In genomic region chr11:5283987-5284386, GRCm38 (mm10) we compare ENCODE assay signal across 22 mouse cellular contexts. TPM values are rescaled to one million over a fixed set of nuclear protein-coding genes. Genes with fewer than 3 reads are reported as not detected.
DNase-seq lines count a peak whose midpoint lies in the region; ATAC-seq and TF ChIP-seq lines count a peak whose summit lies in the region.
"Had no signal": no experiment of that assay in that cellular context is flagged by ENCODE, and none has a peak within 500 bp of the region (broad histone marks: within the 10 kb centered on the region; RNA-seq: fewer than 3 reads in every experiment).

No protein-coding gene starts in this region.

- H3K9ac ChIP-seq in liver, postnatal 0 days (replicated peaks) = no peak overlapping the region
- H3K9ac ChIP-seq in liver, embryonic 11.5 days (ENCODE audit: low read depth, low read length) = no peak overlapping the region
- H3K9ac ChIP-seq in stomach, postnatal 0 days (ENCODE audit: low read length) = no peak overlapping the region
- H3K9ac ChIP-seq: embryonic facial prominence, embryonic 13.5 days; forebrain, embryonic 13.5 days; forebrain, postnatal 0 days; hindbrain, embryonic 14.5 days had no signal

- 74% methylated on average over 2 of the region's 2 CpGs for WGBS in kidney, adult 2 months
- 68% methylated on average over 2 of the region's 2 CpGs for WGBS in liver, postnatal 0 days (ENCODE audit: insufficient replicate concordance)
- WGBS in liver, embryonic 11.5 days = 72% methylated on average over 2 of the region's 2 CpGs
- WGBS in stomach, postnatal 0 days = 81% methylated on average over 2 of the region's 2 CpGs

- H3K27ac ChIP-seq in gastrocnemius, adult 2 months = no peak overlapping the region
- H3K27ac ChIP-seq in kidney, adult 2 months (ENCODE audit: insufficient read depth, low read depth, low read length) = no peak overlapping the region
- H3K27ac ChIP-seq in liver, postnatal 0 days (ENCODE audit: low read depth) = no peak overlapping the region
- no peak overlapping the region for H3K27ac ChIP-seq in liver, embryonic 11.5 days (ENCODE audit: low read depth, low read length)
- H3K27ac ChIP-seq in stomach, postnatal 0 days (replicated peaks) = no peak overlapping the region
- H3K27ac ChIP-seq: embryonic facial prominence, embryonic 13.5 days; forebrain, embryonic 13.5 days; heart, embryonic 10.5 days; hindbrain, embryonic 14.5 days had no signal

- TF ChIP-seq POLR2A in kidney, adult 2 months (IDR thresholded peaks at IDR 0.05; ENCODE audit: low read depth, low read length) = no peak

- no peak for ATAC-seq in liver, postnatal 0 days
- no peak for ATAC-seq in liver, embryonic 11.5 days (replicated peaks; ENCODE audit: low FRiP score)
- no peak for ATAC-seq in stomach, postnatal 0 days (ENCODE audit: low FRiP score, low TSS enrichment)
- ATAC-seq: activated CD4-positive, CD25-positive, alpha-beta regulatory T cell, adult 4 months; CD4-positive, CD25-positive, alpha-beta regulatory T cell, adult 4 months; forebrain, embryonic 13.5 days; forebrain, postnatal 0 days; Patski had no signal

- no peaks in the 10 kb centered on the region for H3K9me3 ChIP-seq in liver, postnatal 0 days (ENCODE audit: low read length)
- no peaks in the 10 kb centered on the region for H3K9me3 ChIP-seq in liver, embryonic 11.5 days (ENCODE audit: control insufficient read depth, low read length)
- no peaks in the 10 kb centered on the region for H3K9me3 ChIP-seq in stomach, postnatal 0 days (ENCODE audit: control insufficient read depth, low read length)
- H3K9me3 ChIP-seq: embryonic facial prominence, embryonic 13.5 days; forebrain, embryonic 13.5 days; heart, embryonic 10.5 days had no signal

- H3K4me3 ChIP-seq in gastrocnemius, adult 2 months = no peak overlapping the region
- no peak overlapping the region for H3K4me3 ChIP-seq in kidney, adult 2 months (ENCODE audit: insufficient read depth, low read depth, low read length)
- no peak overlapping the region for H3K4me3 ChIP-seq in liver, postnatal 0 days (ENCODE audit: low read depth, low read length)
- H3K4me3 ChIP-seq in liver, embryonic 11.5 days (ENCODE audit: low read depth, low read length) = no peak overlapping the region
- H3K4me3 ChIP-seq in stomach, postnatal 0 days (ENCODE audit: low read depth, low read length) = no peak overlapping the region
- H3K4me3 ChIP-seq: embryonic facial prominence, embryonic 13.5 days; forebrain, embryonic 13.5 days; heart, embryonic 10.5 days had no signal

- TF ChIP-seq CTCF in gastrocnemius, adult 2 months (IDR thresholded peaks at IDR 0.05) = peak; percentile 7; the same call in 1 of the 2 replicates
- peak; percentile 8; the same call in 1 of the 2 replicates for TF ChIP-seq CTCF in kidney, adult 2 months (conservative IDR thresholded peaks at IDR 0.05; ENCODE audit: insufficient read depth, insufficient read length, low read depth, low read length)
- peak; percentile 18; the same call in 1 of the 2 replicates for TF ChIP-seq CTCF in liver, postnatal 0 days (IDR thresholded peaks at IDR 0.05; ENCODE audit: low read depth)
- peak; percentile 40 for TF ChIP-seq CTCF in stomach, postnatal 0 days (IDR thresholded peaks at IDR 0.05; ENCODE audit: low read depth)

- H3K27me3 ChIP-seq in kidney, adult 2 months (replicated peaks; ENCODE audit: control insufficient read depth, insufficient read depth, low read length) = no peaks in the 10 kb centered on the region
- H3K27me3 ChIP-seq in liver, postnatal 0 days (ENCODE audit: insufficient read depth, low read length) = no peaks in the 10 kb centered on the region
- H3K27me3 ChIP-seq in liver, embryonic 11.5 days (replicated peaks; ENCODE audit: control insufficient read depth, insufficient read depth, low read length) = no peaks in the 10 kb centered on the region
- no peaks in the 10 kb centered on the region for H3K27me3 ChIP-seq in stomach, postnatal 0 days (ENCODE audit: control insufficient read depth, insufficient read depth, low read length)
- H3K27me3 ChIP-seq: embryonic facial prominence, embryonic 13.5 days; forebrain, embryonic 13.5 days; Patski had no signal

- H3K4me2 ChIP-seq in liver, postnatal 0 days (ENCODE audit: low read depth, low read length) = no peak overlapping the region
- H3K4me2 ChIP-seq in liver, embryonic 11.5 days = no peak overlapping the region
- H3K4me2 ChIP-seq in stomach, postnatal 0 days (replicated peaks; ENCODE audit: low read depth) = no peak overlapping the region
- H3K4me2 ChIP-seq: embryonic facial prominence, embryonic 13.5 days; forebrain, embryonic 13.5 days; hindbrain, embryonic 14.5 days had no signal

- H3K36me3 ChIP-seq in kidney, adult 2 months (ENCODE audit: control insufficient read depth, insufficient read depth, low read length) = no peaks in the 10 kb centered on the region
- H3K36me3 ChIP-seq in liver, postnatal 0 days (replicated peaks; ENCODE audit: insufficient read depth, low read length) = peaks cover 27% of the 10 kb centered on the region
- peaks cover 21% of the 10 kb centered on the region; the same call in 1 of the 2 replicates for H3K36me3 ChIP-seq in liver, embryonic 11.5 days (ENCODE audit: control insufficient read depth, insufficient read depth, low read length)
- peaks cover 17% of the 10 kb centered on the region for H3K36me3 ChIP-seq in stomach, postnatal 0 days (ENCODE audit: control insufficient read depth, insufficient read depth, low read length)

- H3K4me1 ChIP-seq in kidney, adult 2 months (ENCODE audit: control insufficient read depth, insufficient read depth, low read length) = no peaks in the 10 kb centered on the region
- H3K4me1 ChIP-seq in liver, postnatal 0 days (ENCODE audit: insufficient read depth) = no peaks in the 10 kb centered on the region
- H3K4me1 ChIP-seq in liver, embryonic 11.5 days (replicated peaks; ENCODE audit: control insufficient read depth, insufficient read depth, low read length) = no peaks in the 10 kb centered on the region
- H3K4me1 ChIP-seq in stomach, postnatal 0 days (replicated peaks; ENCODE audit: control insufficient read depth, insufficient read depth) = no peaks in the 10 kb centered on the region
- H3K4me1 ChIP-seq: forebrain, embryonic 13.5 days; heart, embryonic 10.5 days had no signal

- intact Hi-C loops in gastrocnemius, adult 2 months (cut with DNase I) = loop anchor here (10.0 kb wide), 1 partner anchor 421 kb away; no protein-coding TSS in a partner anchor
- intact Hi-C loops in gastrocnemius, postnatal 36 days (cut with DNase I) = loop anchor here (5.0 to 10.0 kb wide), 2 partner anchors 107 to 421 kb away; no protein-coding TSS in a partner anchor

- no peak for TF ChIP-seq EP300 in liver, postnatal 0 days (IDR thresholded peaks at IDR 0.05; ENCODE audit: low read depth)
- no peak for TF ChIP-seq EP300 in stomach, postnatal 0 days (optimal IDR thresholded peaks at IDR 0.05)

- DNase-seq in gastrocnemius, adult 2 months = no peak
- no peak for DNase-seq in gastrocnemius, postnatal 36 days
- no peak for DNase-seq in kidney, adult 2 months
- no peak for DNase-seq in kidney, adult 8-10 months
- DNase-seq in liver, postnatal 0 days = no peak
- DNase-seq in liver, embryonic 11.5 days (ENCODE audit: low spot score) = no peak
- no peak for DNase-seq in stomach, postnatal 0 days (ENCODE audit: low spot score)
- DNase-seq: adrenal gland, postnatal 14 days; B cell, adult 2 months; cerebellum, adult 18-20 months; cerebellum, adult 9-11 months; cerebellum, postnatal 36 days; forebrain, postnatal 0 days; gastrocnemius, postnatal 25 days; heart, postnatal 10 days had no signal

RNA-seq across cellular contexts. Expression of gene Kremen1, which starts 22.6 kb away (rescaled TPM):
- total RNA-seq in gastrocnemius, adult 2 months (2021) = 10 to 100 TPM; 39.4 to 58.7 TPM
- total RNA-seq in gastrocnemius, postnatal 36 days (2021) = 10 to 100 TPM; 39.6 to 51.4 TPM
- 21.6 and 22.7 TPM in 2 replicates for polyA plus RNA-seq in kidney, adult 2 months (2012; rRNA removed)
- polyA plus RNA-seq in liver, postnatal 0 days (2015; fragmentation: Nextera tagmentation; extraction: Ambion mirVana) = 1.8 and 2.2 TPM in 2 replicates
- polyA plus RNA-seq in liver, embryonic 11.5 days (2014; fragmentation: Nextera tagmentation; extraction: Ambion mirVana) = 4.6 and 5.2 TPM in 2 replicates
- polyA plus RNA-seq in stomach, postnatal 0 days (2015; fragmentation: Nextera tagmentation; extraction: Ambion mirVana) = 12.7 and 13.4 TPM in 2 replicates
